Mouse (Mus musculus): ENCODE data around the gene Dock3. TPM values are rescaled to one million over a fixed set of nuclear protein-coding genes. Genes with fewer than 3 reads are reported as not detected.

The Dock3 gene
- polyA plus RNA-seq (2014; fragmentation: Illumina TruSeq; extraction: RNeasy Lipid Tissue Mini Kit (QIAGEN cat#74804)): 1.3 TPM

GRCm38 (mm10) chr9:107231539-107232139 is at the start of gene Dock3:
TSS of gene Dock3 (minus strand) at chr9:107231909.

GRCm38 (mm10) chr9:106891829-106892551 is 339.7 kb downstream of the Dock3 start, which contains the start of gene Manf:
TSS of gene Manf (minus strand) at chr9:106891979.

GRCm38 (mm10) chr9:106886828-106887702 is 344.6 kb downstream of the Dock3 start, which contains the start of gene Rbm15b:
TSS of gene Rbm15b (minus strand) at chr9:106887428.

Other genes with a start within 250 kb of the Dock3 start
- gene Mapkapk3, start 58.0 kb upstream of the Dock3 start, polyA plus RNA-seq (2014; fragmentation: Illumina TruSeq; extraction: RNeasy Lipid Tissue Mini Kit (QIAGEN cat#74804)): 1.5 TPM
- gene Cish, start 64.1 kb upstream of the Dock3 start, polyA plus RNA-seq (2014; fragmentation: Illumina TruSeq; extraction: RNeasy Lipid Tissue Mini Kit (QIAGEN cat#74804)): 0.54 TPM
- gene Hemk1, start 106.4 kb upstream of the Dock3 start, polyA plus RNA-seq (2014; fragmentation: Illumina TruSeq; extraction: RNeasy Lipid Tissue Mini Kit (QIAGEN cat#74804)): 1.2 TPM
- not detected for gene 6430571L13Rik, start 108.7 kb upstream of the Dock3 start, polyA plus RNA-seq (2014; fragmentation: Illumina TruSeq; extraction: RNeasy Lipid Tissue Mini Kit (QIAGEN cat#74804))
- 0.26 TPM for gene Cacna2d2, start 167.7 kb upstream of the Dock3 start, polyA plus RNA-seq (2014; fragmentation: Illumina TruSeq; extraction: RNeasy Lipid Tissue Mini Kit (QIAGEN cat#74804))

All from ovary, adult 10 weeks (tissue).